Mouse (Mus musculus): Measurements from ENCODE around the gene Gm4707.

- no peak for TF ChIP-seq CTCF (IDR thresholded peaks at IDR 0.05; ENCODE audit: extremely low read depth, insufficient read depth, insufficient read length, insufficient replicate concordance)
- no peak for TF ChIP-seq POLR2A (IDR thresholded peaks at IDR 0.05; ENCODE audit: low read depth, low read length)
Observed at GRCm38 (mm10) chr17:71443273-71443672, 16.4 kb downstream of the Gm4707 start.
